Mouse (Mus musculus) heart, adult 9 months (tissue): ENCODE measurements around the gene Ntrk3.

Source experiments
- DNase-seq, 2 experiments: peaks; one replicate each; pipeline ENCODE4 v3.0.0; 2022; ENCODE audit warnings: low spot score in 2 of 2

The Ntrk3 gene

GRCm38 (mm10) chr7:78520243-78520927 is 217.4 kb downstream of the Ntrk3 start:
- peak in 1 of 2 experiments; percentile 21 for DNase-seq

GRCm38 (mm10) chr7:78519689-78520088 is 218.1 kb downstream of the Ntrk3 start:
- DNase-seq, result no peak

- peak; percentile 50 to 55 for DNase-seq
These were observed 218.9 kb downstream of the Ntrk3 start for GRCm38 (mm10) chr7:78518760-78519363.

DNA sequence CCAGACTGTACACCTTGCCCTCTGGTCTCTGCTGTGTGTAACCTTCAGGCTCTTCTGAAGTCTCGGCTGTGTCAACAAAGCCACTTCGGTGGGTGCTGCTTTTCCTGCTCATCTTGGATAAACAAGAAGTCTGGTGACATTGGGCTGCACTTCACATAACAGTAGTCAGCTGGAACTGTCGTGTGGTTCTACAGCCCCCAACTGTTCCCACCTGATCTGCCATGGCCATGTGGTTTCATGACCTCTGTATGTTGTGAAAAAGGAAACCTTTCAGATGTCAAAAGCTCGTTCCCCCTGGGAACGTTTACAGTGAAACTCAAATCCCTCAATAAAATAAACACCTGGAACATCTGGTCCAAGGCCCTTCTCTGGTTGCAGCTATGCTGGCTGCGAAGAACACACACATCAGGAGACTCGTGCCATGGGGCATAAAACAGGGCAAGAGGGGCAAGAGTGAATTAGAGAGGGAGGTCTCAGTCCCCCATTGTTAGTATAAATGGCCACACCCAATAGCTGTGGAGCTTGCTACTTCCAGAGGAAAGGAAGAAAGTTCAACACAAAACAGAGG is 222.7 kb downstream of the Ntrk3 start:
- no peak for DNase-seq

DNA sequence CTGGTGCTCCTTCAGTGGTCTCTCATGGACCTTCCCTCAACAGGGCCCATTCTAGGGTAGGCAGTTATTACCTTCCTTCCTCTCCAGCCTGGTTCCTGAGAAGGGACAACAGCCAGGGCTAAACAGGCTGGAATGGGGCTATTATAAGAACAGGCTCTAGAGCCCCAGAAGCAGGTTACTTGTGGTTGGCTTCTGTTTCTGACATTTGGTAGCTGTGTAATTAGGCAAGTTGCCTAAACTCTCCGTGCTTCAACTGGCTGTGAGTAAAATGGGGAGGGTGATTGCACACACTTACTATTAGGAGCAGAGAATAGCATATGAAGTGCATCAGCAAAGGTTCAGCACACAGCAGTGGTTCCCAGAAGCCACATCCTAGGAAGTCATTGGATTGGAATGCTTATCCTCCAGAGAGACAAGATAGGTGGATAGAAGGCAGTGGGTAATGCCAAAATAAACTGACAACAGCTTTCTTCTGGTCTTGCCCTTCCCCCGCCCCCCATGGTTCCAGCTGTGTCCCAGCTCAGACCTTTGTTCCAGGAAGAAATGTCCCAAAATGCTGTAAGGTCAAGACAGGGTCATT is 230.7 kb downstream of the Ntrk3 start:
- peak in 1 of 2 experiments; percentile 28 for DNase-seq

GRCm38 (mm10) chr7:78500863-78501262 is 236.9 kb downstream of the Ntrk3 start:
- no peak for DNase-seq

GRCm38 (mm10) chr7:78499970-78500369 is 237.8 kb downstream of the Ntrk3 start:
- DNase-seq, result no peak

DNA sequence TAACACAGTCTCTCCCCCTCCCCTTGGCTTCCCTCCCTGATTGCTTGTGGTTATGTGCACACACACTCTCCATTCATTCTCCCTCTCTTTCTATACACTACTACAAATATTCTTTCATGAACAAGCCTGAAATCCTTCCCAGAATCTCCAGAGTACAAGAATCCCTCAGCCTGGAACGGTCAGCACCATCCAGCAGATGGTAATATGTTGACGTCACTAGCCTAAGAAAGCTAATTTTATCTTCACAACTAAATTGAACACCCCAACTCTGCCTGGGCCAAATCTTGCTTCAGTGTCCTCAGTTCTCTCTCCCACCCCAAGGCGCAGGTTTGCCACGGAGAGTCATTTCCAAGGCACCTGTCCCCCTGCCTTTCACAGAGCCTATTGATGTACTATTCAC is 239.5 kb downstream of the Ntrk3 start:
- no peak for DNase-seq

DNA sequence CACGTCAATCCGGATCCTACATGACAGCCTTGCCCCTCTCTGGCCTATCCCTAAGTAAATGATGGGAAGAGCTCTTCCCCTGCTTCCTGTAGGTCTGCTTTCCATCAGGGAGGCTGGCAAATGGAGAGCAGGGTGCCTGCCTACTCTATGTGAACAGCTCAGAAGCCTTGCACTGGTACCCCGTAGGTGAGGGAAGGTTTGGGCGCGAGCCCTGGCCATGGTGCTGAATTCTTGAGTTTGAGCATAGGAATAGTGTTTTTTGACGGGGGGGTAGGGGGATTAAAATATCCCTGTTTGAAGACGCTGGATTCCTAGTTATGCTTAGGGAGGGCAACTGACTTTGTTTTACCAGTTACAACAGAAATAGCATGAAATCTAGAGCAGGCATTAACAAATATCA is 240.0 kb downstream of the Ntrk3 start:
- DNase-seq, result no peak

GRCm38 (mm10) chr7:78493591-78493990 is 244.2 kb downstream of the Ntrk3 start:
- no peak for DNase-seq

DNA sequence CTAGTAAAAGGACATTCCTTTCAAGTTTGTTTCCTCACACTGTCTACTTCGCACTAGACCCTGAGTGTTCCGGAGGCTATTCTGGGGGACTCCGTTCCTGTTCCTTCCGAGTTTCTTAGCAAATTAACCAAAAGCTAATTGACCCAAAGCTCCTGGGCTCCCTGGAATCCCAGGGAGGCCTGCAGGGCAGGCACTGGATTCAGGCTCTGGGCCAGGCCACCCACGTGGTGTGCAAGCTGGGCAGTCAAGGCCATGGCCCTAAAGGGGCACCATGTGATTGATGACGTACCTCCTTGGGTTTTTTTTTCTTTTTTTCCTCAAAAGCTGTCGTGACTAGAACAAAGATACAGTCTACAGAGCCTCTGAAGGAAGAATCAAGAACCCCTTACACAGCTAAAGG is 246.6 kb downstream of the Ntrk3 start:
- DNase-seq, result no peak

DNA sequence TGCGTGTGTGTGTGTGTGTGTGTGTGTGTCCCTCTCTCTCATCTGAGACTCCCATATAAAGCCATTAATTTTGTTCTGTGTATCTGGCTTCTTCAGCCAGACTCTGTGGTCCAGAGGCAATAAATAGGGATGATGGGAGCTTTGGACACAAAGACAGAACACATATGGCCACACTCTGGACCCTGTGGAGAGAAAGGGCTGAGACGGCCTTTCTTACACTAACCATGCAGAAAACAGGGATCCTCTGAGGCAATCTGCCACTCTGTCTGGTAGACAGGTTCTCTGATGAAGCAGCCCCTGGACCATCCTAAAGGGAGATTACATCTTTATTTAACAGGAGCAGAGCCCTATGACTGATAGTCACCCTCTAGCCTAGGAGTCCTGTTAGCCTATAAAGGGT is 253.5 kb downstream of the Ntrk3 start:
- DNase-seq, result no peak

- no peak for DNase-seq
These were observed 254.1 kb downstream of the Ntrk3 start for GRCm38 (mm10) chr7:78483729-78484128.

GRCm38 (mm10) chr7:78483061-78483460 is 254.8 kb downstream of the Ntrk3 start:
- DNase-seq, result peak; percentile 25 to 35

DNA sequence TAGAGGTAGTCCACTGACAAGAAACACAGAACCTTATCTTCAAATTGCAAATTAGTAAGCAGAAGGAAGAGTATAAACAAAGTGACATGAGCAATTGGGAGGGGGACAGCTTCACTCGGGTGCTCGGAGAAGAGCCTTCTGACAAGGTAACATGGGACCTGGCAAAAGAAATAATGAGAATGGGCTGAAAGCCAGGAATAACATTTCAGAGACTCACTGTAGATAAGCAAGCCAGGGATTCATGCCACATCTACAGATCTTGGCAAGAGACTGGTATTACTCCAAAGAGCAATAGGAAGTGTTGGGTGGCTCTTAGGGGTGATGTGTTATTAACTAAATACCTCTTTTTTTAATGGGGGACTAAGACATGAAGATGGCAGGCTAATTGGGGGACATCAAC is 258.9 kb downstream of the Ntrk3 start:
- no peak for DNase-seq

- DNase-seq, result no peak
These were observed 266.1 kb downstream of the Ntrk3 start for GRCm38 (mm10) chr7:78471755-78472154.

- no peak for DNase-seq
These were observed 266.5 kb downstream of the Ntrk3 start for GRCm38 (mm10) chr7:78471270-78471669.

DNA sequence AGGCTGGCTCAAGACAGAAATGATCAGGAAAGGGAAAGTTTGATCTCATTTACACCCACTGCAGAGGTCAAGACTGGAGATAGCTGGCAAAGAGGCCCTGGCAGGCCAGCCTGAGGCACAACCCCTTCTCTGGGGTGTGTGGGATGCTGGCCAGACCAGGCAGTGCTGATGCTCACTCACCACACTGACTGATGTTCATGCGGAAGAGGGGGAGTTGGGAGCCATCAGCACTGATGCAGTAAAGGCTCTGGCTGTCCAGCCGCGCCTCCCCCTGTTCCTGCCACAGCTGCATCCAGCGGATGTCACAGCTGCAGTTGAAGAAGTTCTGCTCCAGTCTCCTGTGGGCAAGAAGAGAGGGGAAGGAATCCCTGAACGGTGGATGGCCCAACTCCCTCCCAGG is 275.2 kb downstream of the Ntrk3 start:
- no peak for DNase-seq

DNA sequence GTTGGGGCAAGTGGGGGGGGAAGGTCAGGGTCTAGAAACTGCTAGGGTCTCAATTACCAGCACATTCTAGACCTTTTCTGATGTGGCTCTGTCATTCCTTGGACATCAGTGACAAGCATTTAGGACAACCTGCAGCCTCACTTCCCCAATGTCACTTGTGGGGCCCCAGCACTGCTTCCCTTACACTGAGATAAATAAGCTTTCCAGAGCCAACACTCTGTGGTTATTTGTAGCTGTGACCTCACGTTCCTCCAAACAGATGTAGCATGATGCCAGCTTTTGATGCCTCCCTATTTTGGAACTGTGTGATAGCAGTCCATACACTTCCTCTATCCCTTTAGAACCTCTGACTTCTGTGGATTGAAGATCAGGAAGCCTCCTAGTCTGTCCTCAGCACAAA is 278.8 kb downstream of the Ntrk3 start:
- DNase-seq, result peak; percentile 2 to 36

- DNase-seq, result no peak
These were observed 286.1 kb downstream of the Ntrk3 start for GRCm38 (mm10) chr7:78451666-78452065.

- peak; percentile 7 to 36 for DNase-seq
These were observed 287.8 kb downstream of the Ntrk3 start for GRCm38 (mm10) chr7:78449909-78450592.

- no peak for DNase-seq
These were observed 289.0 kb downstream of the Ntrk3 start for GRCm38 (mm10) chr7:78448841-78449240.
